29 mouse cellular contexts compared by ENCODE assay signal in genomic region chr1:84915010-84915409, GRCm38 (mm10). TPM values are rescaled to one million over a fixed set of nuclear protein-coding genes. Genes with fewer than 3 reads are reported as not detected.
A peak's percentile ranks its signal among the peaks of the same experiment; 100 is the strongest.
DNase-seq lines count a peak whose midpoint lies in the region; ATAC-seq and TF ChIP-seq lines count a peak whose summit lies in the region.
"Had no signal": no experiment of that assay in that cellular context is flagged by ENCODE, and none has a peak within 500 bp of the region (broad histone marks: within the 10 kb centered on the region; RNA-seq: fewer than 3 reads in every experiment).

No protein-coding gene starts in this region.

- no peaks in the 10 kb centered on the region for H3K36me3 ChIP-seq in midbrain, embryonic 11.5 days (ENCODE audit: control insufficient read depth, insufficient read depth, low read length)
- peaks cover 22% of the 10 kb centered on the region for H3K36me3 ChIP-seq in midbrain, embryonic 16.5 days (ENCODE audit: control insufficient read depth, insufficient read depth, low read length)
- H3K36me3 ChIP-seq in CH12.LX (replicated peaks in 1 of 2; ENCODE audit: control insufficient read depth in 1 of 2, insufficient read depth in 1 of 2, low read length in 1 of 2): no peaks in the 10 kb centered on the region
- H3K36me3 ChIP-seq: embryonic facial prominence, embryonic 10.5 days; embryonic facial prominence, embryonic 13.5 days; hindbrain, embryonic 10.5 days had no signal

- intact Hi-C loops in gastrocnemius, postnatal 36 days (cut with DNase I): no loop called here

- TF ChIP-seq RAD21 in CH12.LX (IDR thresholded peaks at IDR 0.05; ENCODE audit: low read depth, low read length): peak; percentile 4

- H3K79me2 ChIP-seq in CH12.LX (replicated peaks; ENCODE audit: control insufficient read depth, extremely low read depth, insufficient read depth, poor library complexity, severe bottlenecking): no peaks in the 10 kb centered on the region

- WGBS in midbrain, embryonic 11.5 days: 90% methylated on average over 4 of the region's 4 CpGs
- WGBS in midbrain, embryonic 16.5 days: 92% methylated on average over 4 of the region's 4 CpGs

- H3K9me3 ChIP-seq in midbrain, embryonic 11.5 days (ENCODE audit: control insufficient read depth, low read length): no peaks in the 10 kb centered on the region
- no peaks in the 10 kb centered on the region for H3K9me3 ChIP-seq in midbrain, embryonic 16.5 days (replicated peaks; ENCODE audit: control insufficient read depth, low read length, poor library complexity, severe bottlenecking)
- H3K9me3 ChIP-seq in CH12.LX (replicated peaks; ENCODE audit: low read length): no peaks in the 10 kb centered on the region
- H3K9me3 ChIP-seq: embryonic facial prominence, embryonic 10.5 days; embryonic facial prominence, embryonic 13.5 days; forebrain, embryonic 15.5 days; hindbrain, embryonic 10.5 days; hindbrain, embryonic 13.5 days had no signal

- dilution Hi-C loops in CH12.LX (cut with MboI; ENCODE audit: extremely low pct_ligation_motif_present, extremely low pct_unique_long_range_greater_than_20kb, low sequenced_read_pairs): no loop called here

- no peak overlapping the region for H3K4me3 ChIP-seq in midbrain, embryonic 11.5 days (ENCODE audit: low read depth, low read length)
- no peak overlapping the region for H3K4me3 ChIP-seq in midbrain, embryonic 16.5 days (ENCODE audit: low read depth, low read length)
- H3K4me3 ChIP-seq in CH12.LX (replicated peaks in 1 of 3; ENCODE audit: low read depth in 2 of 3, low read length in 2 of 3, poor library complexity in 1 of 3): no peak overlapping the region
- H3K4me3 ChIP-seq: embryonic facial prominence, embryonic 10.5 days; embryonic facial prominence, embryonic 13.5 days; erythroblast, embryonic 14.5 days; forebrain, embryonic 12.5 days; forebrain, embryonic 15.5 days; hindbrain, embryonic 10.5 days; hindbrain, embryonic 13.5 days had no signal

- no peak for ATAC-seq in midbrain, embryonic 11.5 days (ENCODE audit: low FRiP score)
- ATAC-seq in midbrain, embryonic 16.5 days: no peak
- ATAC-seq in hematopoietic stem cell, adult 5-6 weeks (replicated peaks in 1 of 2; ENCODE audit: insufficient read depth in 1 of 2, low FRiP score in 2 of 2, low TSS enrichment in 1 of 2, low read depth in 1 of 2, poor library complexity in 2 of 2, severe bottlenecking in 2 of 2): peak; percentile 92 to 96
- ATAC-seq: activated CD4-positive, CD25-positive, alpha-beta regulatory T cell, adult 4 months; forebrain, embryonic 15.5 days; hindbrain, embryonic 16.5 days; intestine, embryonic 16.5 days had no signal

- no peak overlapping the region for H3K4me2 ChIP-seq in midbrain, embryonic 11.5 days
- H3K4me2 ChIP-seq in midbrain, embryonic 16.5 days (ENCODE audit: low read length): no peak overlapping the region
- no peak overlapping the region for H3K4me2 ChIP-seq in CH12.LX (ENCODE audit: insufficient read depth, low read depth, poor library complexity, severe bottlenecking)
- H3K4me2 ChIP-seq: embryonic facial prominence, embryonic 13.5 days; forebrain, embryonic 12.5 days; forebrain, embryonic 15.5 days; heart, embryonic 11.5 days; hindbrain, embryonic 13.5 days had no signal

- peak; percentile 26 for DNase-seq in midbrain, embryonic 11.5 days (ENCODE audit: low spot score, missing footprints)
- DNase-seq in CH12.LX (ENCODE audit: extremely low read depth): no peak
- DNase-seq in natural killer cell, adult 2 months (ENCODE audit: low spot score in 2 of 2): peak; percentile 22 to 55
- no peak for DNase-seq in gastrocnemius, postnatal 36 days
- DNase-seq in testis, postnatal 10 days (ENCODE audit: low spot score): no peak
- DNase-seq in kidney, postnatal 36 days: no peak
- DNase-seq: adrenal gland, adult 8-10 months; adrenal gland, postnatal 25 days; B cell, adult 2 months; cerebellum, adult 11-12 months; cerebellum, adult 9-11 months; cerebellum, postnatal 25 days; embryo, embryonic 11 days; gastrocnemius, postnatal 25 days; heart, adult 11 months had no signal

- no peak overlapping the region for H3K27ac ChIP-seq in midbrain, embryonic 11.5 days (ENCODE audit: low read depth, low read length)
- H3K27ac ChIP-seq in midbrain, embryonic 16.5 days (ENCODE audit: low read length): no peak overlapping the region
- no peak overlapping the region for H3K27ac ChIP-seq in CH12.LX (ENCODE audit: insufficient read depth, low read depth)
- H3K27ac ChIP-seq: embryonic facial prominence, embryonic 10.5 days; embryonic facial prominence, embryonic 13.5 days; forebrain, embryonic 12.5 days; forebrain, embryonic 15.5 days; hindbrain, embryonic 10.5 days; hindbrain, embryonic 13.5 days had no signal

- peak in 1 of 2 experiments; percentile 15; a peak in 2 of 4 replicates for TF ChIP-seq CTCF in CH12.LX (conservative IDR thresholded peaks at IDR 0.05 in 1 of 2, IDR thresholded peaks at IDR 0.05 in 1 of 2; ENCODE audit: low read depth in 2 of 2, low read length in 2 of 2)

- no peaks in the 10 kb centered on the region for H3K27me3 ChIP-seq in midbrain, embryonic 11.5 days (ENCODE audit: control insufficient read depth, insufficient read depth, low read length)
- no peaks in the 10 kb centered on the region for H3K27me3 ChIP-seq in midbrain, embryonic 16.5 days (ENCODE audit: control insufficient read depth, insufficient read depth, low read depth, low read length)
- no peaks in the 10 kb centered on the region for H3K27me3 ChIP-seq in CH12.LX (replicated peaks)
- H3K27me3 ChIP-seq: embryonic facial prominence, embryonic 13.5 days; forebrain, embryonic 12.5 days; forebrain, embryonic 15.5 days; hindbrain, embryonic 13.5 days had no signal

- peaks cover 5% of the 10 kb centered on the region; the same call in 1 of the 2 replicates for H3K4me1 ChIP-seq in midbrain, embryonic 11.5 days (ENCODE audit: control insufficient read depth, insufficient read depth, low read length)
- no peaks in the 10 kb centered on the region for H3K4me1 ChIP-seq in midbrain, embryonic 16.5 days (ENCODE audit: control insufficient read depth, insufficient read depth, low read length)
- peaks cover 2 to 20% of the 10 kb centered on the region in 2 experiments for H3K4me1 ChIP-seq in CH12.LX (ENCODE audit: control insufficient read depth in 1 of 2, insufficient read depth in 2 of 2)
- H3K4me1 ChIP-seq: embryonic facial prominence, embryonic 13.5 days; forebrain, embryonic 15.5 days had no signal

- TF ChIP-seq EP300 in CH12.LX (IDR thresholded peaks at IDR 0.05; ENCODE audit: low read length): no peak

- no peak for TF ChIP-seq POLR2A in CH12.LX (IDR thresholded peaks at IDR 0.05; ENCODE audit: low read depth, low read length)

- in situ Hi-C loops in CH12.LX (cut with MboI; ENCODE audit: low pct_ligation_motif_present, low pct_unique_long_range_greater_than_20kb, low sequenced_read_pairs): no loop called here

- no peak overlapping the region for H3K9ac ChIP-seq in midbrain, embryonic 11.5 days (ENCODE audit: low read length)
- H3K9ac ChIP-seq in midbrain, embryonic 16.5 days (ENCODE audit: low read depth, low read length): no peak overlapping the region
- H3K9ac ChIP-seq in CH12.LX (ENCODE audit: insufficient read depth, low read depth): no peak overlapping the region
- H3K9ac ChIP-seq: embryonic facial prominence, embryonic 13.5 days; forebrain, embryonic 12.5 days; forebrain, embryonic 15.5 days; hindbrain, embryonic 13.5 days had no signal

TF ChIP-seq in CH12.LX, 34 proteins besides CTCF, POLR2A, EP300 and RAD21:
- TF ChIP-seq MEF2A (IDR thresholded peaks at IDR 0.05; ENCODE audit: borderline replicate concordance, low read depth, low read length) (no peak), PAX5 (IDR thresholded peaks at IDR 0.05; ENCODE audit: low read length) (no peak), USF1 (IDR thresholded peaks at IDR 0.05; ENCODE audit: low read depth, low read length) (no peak), MAX (IDR thresholded peaks at IDR 0.05; ENCODE audit: low read length) (no peak), ZNF384 (IDR thresholded peaks at IDR 0.05; ENCODE audit: low read depth, low read length) (no peak), ETS1 (conservative IDR thresholded peaks at IDR 0.05; ENCODE audit: low read depth, low read length) (no peak), SIN3A (IDR thresholded peaks at IDR 0.05; ENCODE audit: low read length) (no peak), CHD2 (IDR thresholded peaks at IDR 0.05; ENCODE audit: low read length) (no peak), CHD1 (IDR thresholded peaks at IDR 0.05; ENCODE audit: low read depth, low read length) (no peak), NELFE (IDR thresholded peaks at IDR 0.05; ENCODE audit: low read depth, low read length) (no peak), USF2 (conservative IDR thresholded peaks at IDR 0.05; ENCODE audit: low read depth, low read length) (no peak), BHLHE40 (IDR thresholded peaks at IDR 0.05; ENCODE audit: low read depth, low read length) (no peak), HCFC1 (IDR thresholded peaks at IDR 0.05; ENCODE audit: low read depth, low read length) (no peak), JUN (IDR thresholded peaks at IDR 0.05; ENCODE audit: insufficient read depth, low read depth, low read length) (no peak), POLR2AphosphoS2 (IDR thresholded peaks at IDR 0.05; ENCODE audit: low read depth, low read length) (no peak), MAZ (IDR thresholded peaks at IDR 0.05; ENCODE audit: low read depth, low read length) (no peak), SMC3 (IDR thresholded peaks at IDR 0.05; ENCODE audit: low read depth, low read length) (no peak), ELF1 (IDR thresholded peaks at IDR 0.05; ENCODE audit: low read depth, low read length) (no peak)
TF ChIP-seq in CH12.LX: peak in this region for 0.

RNA-seq across cellular contexts. Expression of gene Slc16a14, which starts 19.9 kb away (rescaled TPM):
- 4.7 and 4.8 TPM in 2 replicates for polyA plus RNA-seq in midbrain, embryonic 11.5 days (2014; fragmentation: Nextera tagmentation; extraction: Ambion mirVana)
- 17.2 and 17.7 TPM in 2 replicates for polyA plus RNA-seq in midbrain, embryonic 16.5 days (2015; fragmentation: Nextera tagmentation; extraction: Ambion mirVana)
- 0.13 TPM in 1 of 2 replicates, not detected in the other for total RNA-seq in CH12.LX (2012; rRNA removed)
- total RNA-seq in CH12.LX (2014; rRNA removed): not detected in 2 replicates
- 0.10 and 0.12 TPM in 2 replicates for polyA plus RNA-seq in CH12.LX (2012; ENCODE audit: insufficient read length, low read depth)
- not detected in 2 replicates for total RNA-seq in hematopoietic stem cell, adult 5-6 weeks (2017)
- under 1 TPM; 0.07 to 0.08 TPM for total RNA-seq in gastrocnemius, postnatal 36 days (2021)
- polyA plus RNA-seq: activated CD4-positive, CD25-positive, alpha-beta regulatory T cell, adult 4 months; erythroblast, embryonic 14.5 days; heart, postnatal 0 days had no signal

Comparison
In these comparisons a context has a peak if more than half of its experiments do, and no peak if none do; other contexts are left out.
1. ATAC-seq: peak in hematopoietic stem cell, adult 5-6 weeks (2 of 2); none in midbrain, embryonic 11.5 days (single experiment) and midbrain, embryonic 16.5 days (single experiment).
2. DNase-seq: peak in midbrain, embryonic 11.5 days (single experiment) and natural killer cell, adult 2 months (2 of 2); none in CH12.LX (single experiment), gastrocnemius, postnatal 36 days (0 of 2), testis, postnatal 10 days (single experiment) and kidney, postnatal 36 days (0 of 2).